Mouse (Mus musculus): ENCODE data around the gene Dcbld2. TPM values are rescaled to one million over a fixed set of nuclear protein-coding genes. Genes with fewer than 3 reads are reported as not detected.

The Dcbld2 gene
- polyA plus RNA-seq (2012; ENCODE audit: insufficient read depth, low replicate concordance), result 0.78 and 1.2 TPM in 2 replicates

DNA sequence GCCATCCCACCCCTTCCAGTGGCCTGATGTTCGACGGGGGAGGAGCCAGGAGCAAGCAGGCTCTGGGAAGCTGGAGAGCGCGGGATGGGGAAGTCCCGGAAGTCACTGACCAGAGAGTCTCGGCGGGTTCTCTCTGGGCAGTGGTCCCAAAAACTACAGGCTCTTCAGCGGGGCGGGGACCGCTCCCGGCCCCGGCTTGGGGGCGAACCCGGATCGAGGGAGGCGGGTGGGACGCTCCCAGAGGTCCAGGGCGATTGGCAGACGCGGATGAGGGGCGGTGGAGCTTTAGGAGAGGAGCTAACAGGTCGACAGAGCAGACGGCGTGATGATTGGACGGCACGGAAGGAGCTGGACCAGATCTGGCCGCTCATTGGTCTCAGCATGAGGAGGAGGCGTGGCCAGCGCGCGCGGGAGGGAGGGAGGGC, at the start of gene Dcbld2:
Gene Dcbld2 (plus strand): TSS at position 382 of the 425 bp plus-strand sequence.
- no peaks in the 10 kb centered on the region for H3K36me3 ChIP-seq (replicated peaks; ENCODE audit: low read length)
- H3K4me1 ChIP-seq, result peaks cover 23% of the 10 kb centered on the region
- H3K9me3 ChIP-seq, result no peaks in the 10 kb centered on the region
- H3K27me3 ChIP-seq (replicated peaks), result peaks cover 26% of the 10 kb centered on the region
- H3K4me3 ChIP-seq (replicated peaks), result peak within 1 kb of the TSS; percentile 96
- TF ChIP-seq GATA1 (IDR thresholded peaks at IDR 0.05; ENCODE audit: borderline replicate concordance, low read length) (no peak), FLI1 (IDR thresholded peaks at IDR 0.05; ENCODE audit: low read length) (no peak)

GRCm38 (mm10) chr16:58377170-58377569, 31.1 kb upstream of the Dcbld2 start:
- Histone ChIP-seq H3K4me3 (replicated peaks) (no peak overlapping the region), H3K36me3 (replicated peaks; ENCODE audit: low read length) (no peaks in the 10 kb centered on the region), H3K9me3 (no peaks in the 10 kb centered on the region), H3K4me1 (no peaks in the 10 kb centered on the region), H3K27me3 (replicated peaks) (peaks cover 2% of the 10 kb centered on the region)
- TF ChIP-seq FLI1 (IDR thresholded peaks at IDR 0.05; ENCODE audit: low read length) (no peak), GATA1 (IDR thresholded peaks at IDR 0.05; ENCODE audit: borderline replicate concordance, low read length) (no peak)

DNA sequence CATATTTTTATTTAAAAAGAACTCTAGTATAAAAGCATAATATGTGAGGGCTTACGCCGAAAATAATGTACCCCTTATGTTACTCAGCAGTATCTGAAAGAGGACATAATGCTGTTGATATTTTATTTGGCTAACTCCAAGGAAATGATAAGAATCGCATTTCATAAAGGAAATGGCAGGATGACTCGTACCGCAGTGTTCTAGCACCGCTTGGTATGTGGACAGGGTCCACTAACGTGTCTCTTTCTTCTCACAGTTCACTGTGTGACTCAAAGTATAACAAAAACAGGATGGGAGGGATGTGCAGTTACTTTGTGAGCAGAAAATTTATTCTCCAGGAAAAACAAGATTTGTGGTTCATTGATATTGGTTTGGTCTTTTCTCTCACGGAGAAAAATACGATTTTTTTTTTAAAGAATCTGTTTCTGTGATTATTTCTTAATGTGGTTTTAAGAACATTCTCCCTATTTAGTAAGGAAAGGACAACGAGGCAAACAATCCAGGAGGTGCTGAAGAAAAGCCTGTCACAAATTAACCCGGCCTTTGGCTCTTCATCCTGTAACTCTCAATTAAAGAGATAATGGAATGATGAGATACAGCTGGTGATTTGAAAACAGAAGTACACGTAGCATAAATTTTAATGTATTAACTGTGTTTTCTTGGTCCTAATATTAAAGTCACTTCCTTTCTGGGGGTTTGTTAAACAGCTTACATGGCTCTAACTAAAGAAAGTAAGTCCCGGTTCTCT, 30.3 kb upstream of the Dcbld2 start:
- TF ChIP-seq GATA1 (IDR thresholded peaks at IDR 0.05; ENCODE audit: borderline replicate concordance, low read length) (no peak), FLI1 (IDR thresholded peaks at IDR 0.05; ENCODE audit: low read length) (no peak)
- Histone ChIP-seq H3K36me3 (replicated peaks; ENCODE audit: low read length) (no peaks in the 10 kb centered on the region), H3K27me3 (replicated peaks) (peaks cover 2% of the 10 kb centered on the region), H3K4me1 (no peaks in the 10 kb centered on the region), H3K4me3 (replicated peaks) (no peak overlapping the region), H3K9me3 (no peaks in the 10 kb centered on the region)

- TF ChIP-seq FLI1 (IDR thresholded peaks at IDR 0.05; ENCODE audit: low read length), result no peak
- TF ChIP-seq GATA1 (IDR thresholded peaks at IDR 0.05; ENCODE audit: borderline replicate concordance, low read length), result no peak
- Histone ChIP-seq H3K27me3 (replicated peaks) (no peaks in the 10 kb centered on the region), H3K36me3 (replicated peaks; ENCODE audit: low read length) (no peaks in the 10 kb centered on the region), H3K4me1 (no peaks in the 10 kb centered on the region), H3K4me3 (replicated peaks) (no peak overlapping the region), H3K9me3 (no peaks in the 10 kb centered on the region)
Measured at GRCm38 (mm10) chr16:58386241-58386757, 21.9 kb upstream of the Dcbld2 start.

- H3K4me3 ChIP-seq (replicated peaks), result no peak overlapping the region
- no peaks in the 10 kb centered on the region for H3K9me3 ChIP-seq
- no peaks in the 10 kb centered on the region for H3K27me3 ChIP-seq (replicated peaks)
- H3K36me3 ChIP-seq (replicated peaks; ENCODE audit: low read length), result no peaks in the 10 kb centered on the region
- no peaks in the 10 kb centered on the region for H3K4me1 ChIP-seq
- no peak for TF ChIP-seq GATA1 (IDR thresholded peaks at IDR 0.05; ENCODE audit: borderline replicate concordance, low read length)
- no peak for TF ChIP-seq FLI1 (IDR thresholded peaks at IDR 0.05; ENCODE audit: low read length)
Measured at GRCm38 (mm10) chr16:58389143-58389755, 19.0 kb upstream of the Dcbld2 start.

GRCm38 (mm10) chr16:58393036-58393435, 15.2 kb upstream of the Dcbld2 start:
- TF ChIP-seq GATA1 (IDR thresholded peaks at IDR 0.05; ENCODE audit: borderline replicate concordance, low read length) (no peak), FLI1 (IDR thresholded peaks at IDR 0.05; ENCODE audit: low read length) (no peak)
- peaks cover 2% of the 10 kb centered on the region for H3K27me3 ChIP-seq (replicated peaks)
- H3K9me3 ChIP-seq, result no peaks in the 10 kb centered on the region
- H3K4me3 ChIP-seq (replicated peaks), result no peak overlapping the region
- H3K4me1 ChIP-seq, result no peaks in the 10 kb centered on the region
- no peaks in the 10 kb centered on the region for H3K36me3 ChIP-seq (replicated peaks; ENCODE audit: low read length)

DNA sequence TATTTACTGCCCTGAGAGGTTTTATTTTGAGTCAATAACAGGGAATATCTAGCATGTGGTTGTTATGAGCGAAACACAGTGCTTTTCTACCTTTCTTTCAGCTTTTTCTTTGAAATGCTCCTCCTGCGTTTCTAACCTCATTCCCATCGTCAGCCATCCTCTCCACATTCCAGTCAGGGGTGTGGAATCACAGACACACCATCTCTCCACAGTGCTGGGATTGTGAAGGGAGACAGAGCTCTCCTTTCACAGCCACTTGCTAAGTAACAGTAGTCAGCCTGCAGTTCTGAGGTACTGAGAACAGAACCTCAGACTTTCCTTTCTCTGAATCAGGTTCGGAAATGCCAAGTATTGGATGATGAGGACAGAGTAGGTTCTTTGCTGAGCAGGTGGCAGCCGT, 14.1 kb upstream of the Dcbld2 start:
- Histone ChIP-seq H3K27me3 (replicated peaks) (peaks cover 6% of the 10 kb centered on the region), H3K9me3 (no peaks in the 10 kb centered on the region), H3K36me3 (replicated peaks; ENCODE audit: low read length) (no peaks in the 10 kb centered on the region), H3K4me1 (no peaks in the 10 kb centered on the region), H3K4me3 (replicated peaks) (no peak overlapping the region)
- TF ChIP-seq FLI1 (IDR thresholded peaks at IDR 0.05; ENCODE audit: low read length), result no peak
- TF ChIP-seq GATA1 (IDR thresholded peaks at IDR 0.05; ENCODE audit: borderline replicate concordance, low read length), result no peak

DNA sequence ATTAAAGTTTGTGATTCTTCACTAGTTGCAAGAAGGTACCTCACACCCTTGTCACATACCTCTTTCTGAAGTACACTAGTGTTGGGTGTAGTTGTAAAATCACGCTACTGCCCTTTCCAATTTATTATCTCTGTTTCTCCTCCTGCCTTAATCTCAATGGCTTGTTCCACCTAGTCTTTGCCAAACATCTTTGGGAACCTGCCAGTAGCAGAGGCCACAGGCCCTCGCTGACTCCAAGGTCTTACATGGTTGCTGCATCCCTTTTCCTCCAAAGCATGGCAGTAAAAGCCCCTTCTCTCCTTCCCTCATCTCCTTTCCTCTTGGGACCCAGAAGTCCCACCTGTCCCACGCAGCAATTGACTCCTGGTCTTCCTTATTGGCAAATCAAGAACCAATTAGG, 9.6 kb upstream of the Dcbld2 start:
- Histone ChIP-seq H3K4me3 (replicated peaks) (no peak overlapping the region), H3K36me3 (replicated peaks; ENCODE audit: low read length) (no peaks in the 10 kb centered on the region), H3K27me3 (replicated peaks) (peaks cover 9% of the 10 kb centered on the region), H3K4me1 (no peaks in the 10 kb centered on the region), H3K9me3 (no peaks in the 10 kb centered on the region)
- TF ChIP-seq GATA1 (IDR thresholded peaks at IDR 0.05; ENCODE audit: borderline replicate concordance, low read length) (no peak), FLI1 (IDR thresholded peaks at IDR 0.05; ENCODE audit: low read length) (no peak)

DNA sequence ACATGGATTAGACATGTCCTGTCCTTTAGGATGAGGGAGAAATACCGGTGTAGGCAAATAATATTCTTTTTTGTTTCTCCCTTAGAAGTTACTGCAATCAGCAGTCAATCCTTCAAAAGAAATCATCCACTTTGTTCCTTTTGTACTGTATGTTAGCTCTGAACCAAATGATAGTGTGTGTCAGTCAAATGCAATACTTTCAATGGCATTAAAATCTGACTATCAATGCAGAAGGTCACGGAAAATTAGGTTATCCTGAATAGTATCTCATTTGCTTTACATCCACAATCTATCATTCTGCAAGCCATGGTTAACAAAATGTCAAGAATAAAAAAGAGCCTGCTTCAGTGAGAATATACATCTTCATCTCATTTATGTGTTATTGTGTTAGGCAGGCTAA, 7.2 kb upstream of the Dcbld2 start:
- Histone ChIP-seq H3K4me1 (no peaks in the 10 kb centered on the region), H3K36me3 (replicated peaks; ENCODE audit: low read length) (no peaks in the 10 kb centered on the region), H3K4me3 (replicated peaks) (no peak overlapping the region), H3K27me3 (replicated peaks) (peaks cover 12% of the 10 kb centered on the region), H3K9me3 (no peaks in the 10 kb centered on the region)
- TF ChIP-seq GATA1 (IDR thresholded peaks at IDR 0.05; ENCODE audit: borderline replicate concordance, low read length) (no peak), FLI1 (IDR thresholded peaks at IDR 0.05; ENCODE audit: low read length) (no peak)

DNA sequence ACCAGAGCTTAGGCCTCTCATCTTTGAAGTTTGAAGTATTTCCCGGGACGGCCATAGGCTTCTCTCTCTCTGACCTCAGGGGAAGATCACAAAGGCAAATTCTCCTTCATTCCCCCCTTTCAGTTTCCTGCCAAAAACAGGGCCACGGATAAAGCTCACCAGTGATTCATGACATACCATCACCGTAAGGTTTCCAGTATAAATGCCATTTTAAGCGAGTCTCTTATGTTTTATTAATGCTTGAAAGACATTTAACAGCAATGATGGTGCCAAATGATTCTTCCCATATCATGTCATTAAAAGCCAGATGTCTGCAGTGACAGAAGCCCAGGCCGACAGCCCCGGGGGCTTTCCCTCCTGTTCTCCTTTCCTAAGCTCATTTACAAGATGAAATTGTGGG, 3.6 kb upstream of the Dcbld2 start:
- Histone ChIP-seq H3K4me1 (peaks cover 16% of the 10 kb centered on the region), H3K36me3 (replicated peaks; ENCODE audit: low read length) (no peaks in the 10 kb centered on the region), H3K9me3 (no peaks in the 10 kb centered on the region), H3K4me3 (replicated peaks) (no peak overlapping the region), H3K27me3 (replicated peaks) (peaks cover 21% of the 10 kb centered on the region)
- no peak for TF ChIP-seq GATA1 (IDR thresholded peaks at IDR 0.05; ENCODE audit: borderline replicate concordance, low read length)

Measured in megakaryocyte, embryonic 14.5 days (primary cell).